Mouse (Mus musculus): Measurements from ENCODE around the gene Cabp2. TPM values are rescaled to one million over a fixed set of nuclear protein-coding genes. Genes with fewer than 3 reads are reported as not detected.

The Cabp2 gene
- polyA plus RNA-seq, 1 experiment from 2014 or later, result not detected

DNA sequence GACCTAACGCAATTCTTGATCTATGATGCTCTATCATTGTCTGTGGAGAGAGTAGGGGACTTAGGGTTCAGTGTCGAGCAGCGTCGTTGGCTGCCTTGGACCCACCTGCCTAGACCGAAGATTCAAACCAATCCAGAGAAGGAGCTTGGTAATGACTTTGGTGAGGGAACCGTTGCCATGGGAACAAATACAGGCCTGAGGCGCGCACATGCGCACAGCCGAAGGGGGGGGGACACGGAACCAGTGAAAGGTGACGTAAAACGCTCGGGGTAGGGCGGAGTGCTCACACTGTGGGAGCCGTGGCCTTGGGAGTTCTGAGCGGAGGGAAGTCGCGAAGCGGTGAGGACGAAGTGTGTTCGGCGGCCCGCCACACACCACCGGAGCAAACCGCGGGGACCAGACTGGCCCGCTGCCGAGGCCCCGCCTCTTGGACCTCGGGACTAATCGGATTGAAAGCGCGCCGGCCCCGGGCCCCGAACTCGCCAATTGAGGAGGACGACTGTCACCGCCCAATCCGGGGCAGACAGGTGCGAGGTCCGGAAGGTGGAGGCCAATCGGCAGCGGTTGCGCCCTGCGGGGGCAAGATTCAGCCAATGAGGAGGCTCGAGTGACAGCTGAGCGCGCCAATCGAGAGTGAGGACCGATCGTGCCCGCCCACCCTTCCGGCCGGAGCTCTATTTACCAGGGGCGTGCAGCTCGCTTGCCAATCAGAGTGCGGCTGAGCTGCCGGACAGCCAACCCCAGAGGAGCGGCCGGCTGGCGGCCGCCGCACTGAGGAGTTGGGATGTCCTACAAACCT, 15.5 kb downstream of the Cabp2 start, which contains the start of gene Cdk2ap2:
Cdk2ap2 (plus strand) TSS at position 541 of the 799 bp plus-strand sequence.
- WGBS, result under 1% methylated on average over 65 of the region's 65 CpGs
- H3K9me3 ChIP-seq (replicated peaks), result no peaks in the 10 kb centered on the region
- peak within 1 kb of the TSS; percentile 71 for H3K4me3 ChIP-seq (replicated peaks)
- peak within 1 kb of the TSS; percentile 93 for H3K27ac ChIP-seq (replicated peaks)
- H3K4me2 ChIP-seq, result peak within 1 kb of the TSS; percentile 77
- H3K36me3 ChIP-seq, result no peaks in the 10 kb centered on the region
- peak within 1 kb of the TSS; percentile 63 for H3K9ac ChIP-seq (replicated peaks)
- peaks cover 55% of the 10 kb centered on the region for H3K4me1 ChIP-seq
- ATAC-seq (ENCODE audit: low FRiP score), result peak; percentile 93
- H3K27me3 ChIP-seq (replicated peaks), result no peaks in the 10 kb centered on the region

- Histone ChIP-seq H3K9ac (replicated peaks) (peak overlapping the region; percentile 53), H3K27ac (replicated peaks) (peak overlapping the region; percentile 82), H3K36me3 (no peaks in the 10 kb centered on the region), H3K4me2 (peak overlapping the region; percentile 77), H3K4me1 (peaks cover 61% of the 10 kb centered on the region), H3K4me3 (replicated peaks) (peak overlapping the region; percentile 71), H3K27me3 (replicated peaks) (no peaks in the 10 kb centered on the region), H3K9me3 (replicated peaks) (no peaks in the 10 kb centered on the region)
- ATAC-seq (ENCODE audit: low FRiP score), result no peak; the same call in none of the 2 replicates
- WGBS, result 1% methylated on average over 21 of the region's 21 CpGs
Measured at GRCm38 (mm10) chr19:4097441-4097825, 16.1 kb downstream of the Cabp2 start.

GRCm38 (mm10) chr19:4098426-4098825, 17.0 kb downstream of the Cabp2 start:
- WGBS, result 89% methylated on average over 13 of the region's 13 CpGs
- 0 out of 2 replicates have a peak, but pooled peaks cover 6% of the 10 kb centered on the region for H3K36me3 ChIP-seq
- H3K9me3 ChIP-seq (replicated peaks), result no peaks in the 10 kb centered on the region
- peak overlapping the region; percentile 77; the same call in 1 of the 2 replicates for H3K4me2 ChIP-seq
- ATAC-seq (ENCODE audit: low FRiP score), result no peak
- H3K4me1 ChIP-seq, result peaks cover 70% of the 10 kb centered on the region
- no peak overlapping the region for H3K27ac ChIP-seq (replicated peaks)
- H3K4me3 ChIP-seq (replicated peaks), result no peak overlapping the region
- no peaks in the 10 kb centered on the region for H3K27me3 ChIP-seq (replicated peaks)
- no peak overlapping the region for H3K9ac ChIP-seq (replicated peaks)

DNA sequence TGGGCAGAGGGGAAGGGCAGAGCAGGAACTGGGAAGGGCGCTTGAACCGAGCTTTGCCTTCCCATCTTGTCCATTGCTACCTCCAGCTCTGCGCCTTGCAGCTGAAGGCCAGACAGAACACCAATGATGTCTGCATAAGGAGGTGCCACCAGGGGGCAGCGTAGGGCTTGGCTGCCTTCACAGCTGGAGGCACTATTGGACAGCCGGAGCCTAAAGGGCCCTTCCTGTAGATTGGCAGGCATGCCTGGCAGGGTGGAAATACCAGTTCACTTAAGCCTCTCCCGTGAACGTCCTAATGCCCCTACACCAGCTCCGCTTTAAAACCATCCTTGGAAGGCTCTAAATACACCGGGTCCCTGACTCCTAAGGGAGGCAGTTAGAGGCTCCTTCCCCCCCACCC, 17.7 kb downstream of the Cabp2 start:
- 12% methylated on average over 9 of the region's 9 CpGs for WGBS
- H3K9ac ChIP-seq (replicated peaks), result 0 out of 2 replicates have a peak overlapping the region, but pooled peaks have one; percentile 26

GRCm38 (mm10) chr19:4099837-4100717, 18.7 kb downstream of the Cabp2 start, which contains the start of gene Pitpnm1:
Pitpnm1 (plus strand) TSS chr19:4099998.
- Histone ChIP-seq H3K9me3 (replicated peaks) (no peaks in the 10 kb centered on the region), H3K4me1 (peaks cover 70% of the 10 kb centered on the region)

More for the DNA sequence above, 17.7 kb downstream of the Cabp2 start:
- 0 out of 2 replicates have a peak overlapping the region, but pooled peaks have one; percentile 48 for H3K27ac ChIP-seq (replicated peaks)
- no peaks in the 10 kb centered on the region for H3K9me3 ChIP-seq (replicated peaks)
- peak overlapping the region; percentile 84 for H3K4me2 ChIP-seq
- H3K27me3 ChIP-seq (replicated peaks), result no peaks in the 10 kb centered on the region
- H3K4me1 ChIP-seq, result peaks cover 70% of the 10 kb centered on the region
- H3K36me3 ChIP-seq, result 0 out of 2 replicates have a peak, but pooled peaks cover 6% of the 10 kb centered on the region
- H3K4me3 ChIP-seq (replicated peaks), result 0 out of 2 replicates have a peak overlapping the region, but pooled peaks have one; percentile 66
- no peak for ATAC-seq (ENCODE audit: low FRiP score)

GRCm38 (mm10) chr19:4100718-4101261, 19.4 kb downstream of the Cabp2 start:
- whole genome bisulfite sequencing, result under 1% methylated on average over 51 of the region's 52 CpGs
- Histone ChIP-seq H3K27ac (replicated peaks) (peak overlapping the region; percentile 72), H3K4me1 (peaks cover 69% of the 10 kb centered on the region), H3K4me2 (peak overlapping the region; percentile 84), H3K36me3 (peaks cover 21% of the 10 kb centered on the region), H3K9ac (replicated peaks) (peak overlapping the region; percentile 75), H3K9me3 (replicated peaks) (no peaks in the 10 kb centered on the region), H3K27me3 (replicated peaks) (no peaks in the 10 kb centered on the region), H3K4me3 (replicated peaks) (peak overlapping the region; percentile 66)
- ATAC-seq (ENCODE audit: low FRiP score), result peak; percentile 9; the same call in 1 of the 2 replicates

More at GRCm38 (mm10) chr19:4099837-4100717, 18.7 kb downstream of the Cabp2 start, which contains the start of gene Pitpnm1:
- Histone ChIP-seq H3K9ac (replicated peaks) (peak within 1 kb of the TSS; percentile 75), H3K36me3 (peaks cover 14% of the 10 kb centered on the region; the same call in 1 of the 2 replicates), H3K4me2 (peak within 1 kb of the TSS; percentile 84), H3K27me3 (replicated peaks) (no peaks in the 10 kb centered on the region), H3K27ac (replicated peaks) (peak within 1 kb of the TSS; percentile 72), H3K4me3 (replicated peaks) (peak within 1 kb of the TSS; percentile 66)
- WGBS, result under 1% methylated on average over 53 of the region's 53 CpGs
- ATAC-seq (ENCODE audit: low FRiP score), result no peak

DNA sequence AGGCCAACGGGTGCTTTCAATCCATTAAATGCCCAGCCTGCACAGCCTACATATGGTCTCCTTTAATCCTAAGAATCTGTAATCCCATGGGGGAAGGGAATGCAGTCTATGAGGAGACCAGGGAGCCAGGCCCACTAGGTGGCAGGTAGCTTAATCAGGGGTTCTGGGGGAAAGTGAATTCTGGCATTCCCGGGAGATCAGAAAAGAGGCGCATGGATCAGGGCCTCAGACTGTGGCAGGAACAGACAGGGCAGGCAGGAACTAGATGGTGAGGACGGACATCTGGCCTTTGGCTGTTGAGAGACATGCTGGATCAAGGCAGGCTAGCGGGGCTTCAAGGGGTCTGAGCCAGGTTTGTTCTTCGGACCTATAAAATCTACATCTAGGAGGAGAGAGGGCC, 20.1 kb downstream of the Cabp2 start:
- Histone ChIP-seq H3K9me3 (replicated peaks) (no peaks in the 10 kb centered on the region), H3K27me3 (replicated peaks) (no peaks in the 10 kb centered on the region), H3K36me3 (peaks cover 24% of the 10 kb centered on the region), H3K4me2 (peak overlapping the region; percentile 84), H3K4me1 (peaks cover 63% of the 10 kb centered on the region), H3K9ac (replicated peaks) (peak overlapping the region; percentile 75), H3K4me3 (replicated peaks) (peak overlapping the region; percentile 66), H3K27ac (replicated peaks) (peak overlapping the region; percentile 72)
- 65% methylated on average over 6 of the region's 6 CpGs for WGBS
- ATAC-seq (ENCODE audit: low FRiP score), result no peak

- Histone ChIP-seq H3K27me3 (replicated peaks) (no peaks in the 10 kb centered on the region), H3K9me3 (replicated peaks) (no peaks in the 10 kb centered on the region), H3K4me2 (peak overlapping the region; percentile 84), H3K27ac (replicated peaks) (no peak overlapping the region), H3K4me1 (peaks cover 62% of the 10 kb centered on the region), H3K4me3 (replicated peaks) (peak overlapping the region; percentile 66), H3K36me3 (peaks cover 30% of the 10 kb centered on the region), H3K9ac (replicated peaks) (peak overlapping the region; percentile 75; the same call in 1 of the 2 replicates)
- no peak for ATAC-seq (ENCODE audit: low FRiP score)
- WGBS, result 91% methylated on average over 2 of the region's 2 CpGs
Measured at GRCm38 (mm10) chr19:4102049-4102448, 20.7 kb downstream of the Cabp2 start.

GRCm38 (mm10) chr19:4102626-4103025, 21.2 kb downstream of the Cabp2 start:
- Histone ChIP-seq H3K36me3 (peaks cover 35% of the 10 kb centered on the region), H3K9ac (replicated peaks) (no peak overlapping the region), H3K9me3 (replicated peaks) (no peaks in the 10 kb centered on the region), H3K4me2 (no peak overlapping the region), H3K27me3 (replicated peaks) (no peaks in the 10 kb centered on the region), H3K27ac (replicated peaks) (no peak overlapping the region), H3K4me3 (replicated peaks) (no peak overlapping the region), H3K4me1 (peaks cover 58% of the 10 kb centered on the region)
- ATAC-seq (ENCODE audit: low FRiP score), result no peak
- WGBS, result 94% methylated on average over 12 of the region's 12 CpGs

- Histone ChIP-seq H3K4me1 (peaks cover 51% of the 10 kb centered on the region), H3K36me3 (peaks cover 42% of the 10 kb centered on the region), H3K9me3 (replicated peaks) (no peaks in the 10 kb centered on the region), H3K4me2 (no peak overlapping the region), H3K4me3 (replicated peaks) (no peak overlapping the region), H3K27me3 (replicated peaks) (no peaks in the 10 kb centered on the region), H3K9ac (replicated peaks) (no peak overlapping the region), H3K27ac (replicated peaks) (no peak overlapping the region)
- WGBS, result 92% methylated on average over 18 of the region's 18 CpGs
- ATAC-seq (ENCODE audit: low FRiP score), result no peak
Measured at GRCm38 (mm10) chr19:4103294-4103693, 21.9 kb downstream of the Cabp2 start.

GRCm38 (mm10) chr19:4103792-4104191, 22.4 kb downstream of the Cabp2 start:
- WGBS, result 77% methylated on average over 3 of the region's 3 CpGs
- H3K4me2 ChIP-seq, result no peak overlapping the region
- H3K9me3 ChIP-seq (replicated peaks), result no peaks in the 10 kb centered on the region
- H3K4me3 ChIP-seq (replicated peaks), result no peak overlapping the region
- no peak for ATAC-seq (ENCODE audit: low FRiP score)
- no peak overlapping the region for H3K9ac ChIP-seq (replicated peaks)
- H3K36me3 ChIP-seq, result peaks cover 47% of the 10 kb centered on the region
- H3K4me1 ChIP-seq, result peaks cover 46% of the 10 kb centered on the region
- H3K27me3 ChIP-seq (replicated peaks), result no peaks in the 10 kb centered on the region
- no peak overlapping the region for H3K27ac ChIP-seq (replicated peaks)
